Mouse (Mus musculus): ENCODE measurements around the gene Gspt2.
"Not testable (repeated sequence)": the region's sequence is repeated elsewhere in the genome, so short reads cannot be mapped to it uniquely, and the experiment has no call there.

Gene Gspt2

GRCm38 (mm10) chrX:94635961-94636563, at the start of gene Gspt2:
Gene Gspt2 (plus strand): TSS chrX:94636069.
- DNase-seq (ENCODE audit: low spot score): peak; percentile 7

GRCm38 (mm10) chrX:94624835-94625803, 10.8 kb upstream of the Gspt2 start:
- no peak for DNase-seq (ENCODE audit: low spot score)

DNA sequence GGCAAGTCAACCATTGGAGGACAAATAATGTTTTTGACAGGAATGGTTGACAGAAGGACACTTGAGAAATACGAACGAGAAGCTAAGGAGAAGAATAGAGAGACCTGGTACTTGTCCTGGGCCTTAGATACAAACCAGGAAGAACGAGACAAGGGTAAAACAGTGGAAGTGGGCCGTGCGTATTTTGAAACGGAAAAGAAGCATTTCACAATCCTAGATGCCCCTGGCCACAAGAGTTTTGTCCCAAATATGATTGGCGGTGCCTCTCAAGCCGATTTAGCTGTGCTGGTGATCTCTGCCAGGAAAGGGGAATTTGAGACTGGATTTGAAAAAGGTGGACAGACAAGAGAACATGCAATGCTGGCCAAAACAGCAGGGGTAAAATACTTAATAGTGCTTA, 1.0 kb downstream of the Gspt2 start:
- no peak for DNase-seq (ENCODE audit: low spot score)

- no peak for DNase-seq (ENCODE audit: low spot score)
Observed at GRCm38 (mm10) chrX:94648541-94648940, 12.7 kb downstream of the Gspt2 start.

DNA sequence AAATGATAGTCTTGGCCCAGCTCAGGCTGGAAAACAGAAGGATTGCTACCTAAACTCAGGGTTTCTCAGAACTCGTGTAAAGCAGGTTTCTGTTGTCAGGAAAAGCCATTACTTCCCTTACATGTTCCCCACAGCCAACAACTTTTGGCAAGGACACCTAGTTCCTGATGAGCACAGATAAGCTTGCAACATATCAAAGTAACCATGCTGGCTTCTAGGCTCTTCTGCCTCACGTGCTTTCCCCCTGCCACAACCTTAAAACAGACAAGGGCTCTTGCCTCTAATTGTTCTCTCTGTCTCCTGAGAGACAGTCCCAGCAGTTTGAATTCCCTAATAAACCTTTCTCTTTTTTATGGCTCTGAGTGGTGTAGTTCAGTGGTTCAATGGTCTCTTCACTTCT, 21.9 kb downstream of the Gspt2 start:
- no peak for DNase-seq (ENCODE audit: low spot score)

DNA sequence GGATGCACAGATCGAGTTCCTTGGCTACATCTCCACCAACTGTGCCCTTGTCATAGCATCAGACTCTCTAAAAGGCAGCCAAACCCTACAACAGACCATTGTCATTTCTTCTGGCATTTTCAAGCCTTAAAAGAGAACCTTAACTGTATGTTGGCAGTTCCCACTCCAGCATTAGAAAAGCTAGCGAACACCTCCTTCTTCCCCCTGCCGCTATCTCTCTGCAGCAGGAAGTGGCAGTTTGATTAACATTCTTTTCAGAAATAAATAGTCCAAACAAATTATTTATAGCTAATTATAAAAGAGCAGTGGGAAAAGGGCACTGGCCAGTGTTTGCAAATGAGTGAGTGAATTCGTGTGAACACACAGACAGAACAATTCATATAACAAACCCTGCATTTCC, 34.9 kb downstream of the Gspt2 start:
- no peak for DNase-seq (ENCODE audit: low spot score)

DNA sequence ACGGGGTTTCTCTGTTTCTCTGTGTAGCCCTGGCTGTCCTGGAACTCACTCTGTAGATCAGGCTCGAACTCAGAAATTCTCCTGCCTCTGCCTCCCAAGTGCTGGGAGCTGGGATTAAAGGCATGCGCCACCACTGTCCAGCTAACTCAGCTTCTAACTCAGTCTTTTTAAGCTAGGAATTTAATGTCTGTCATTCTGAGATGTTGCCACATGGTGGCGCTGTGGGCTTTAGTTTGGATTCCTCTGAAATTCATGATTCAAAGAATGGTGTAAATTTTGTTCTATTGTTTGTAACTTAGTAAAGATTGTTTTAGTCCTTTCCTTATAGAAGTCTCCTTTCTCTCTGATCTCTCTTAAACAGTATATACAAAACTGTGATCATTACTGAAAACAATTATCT, 39.1 kb downstream of the Gspt2 start:
- no peak for DNase-seq (ENCODE audit: low spot score)

GRCm38 (mm10) chrX:94681581-94681980, 45.7 kb downstream of the Gspt2 start:
- DNase-seq (ENCODE audit: low spot score): not testable (repeated sequence)

DNA sequence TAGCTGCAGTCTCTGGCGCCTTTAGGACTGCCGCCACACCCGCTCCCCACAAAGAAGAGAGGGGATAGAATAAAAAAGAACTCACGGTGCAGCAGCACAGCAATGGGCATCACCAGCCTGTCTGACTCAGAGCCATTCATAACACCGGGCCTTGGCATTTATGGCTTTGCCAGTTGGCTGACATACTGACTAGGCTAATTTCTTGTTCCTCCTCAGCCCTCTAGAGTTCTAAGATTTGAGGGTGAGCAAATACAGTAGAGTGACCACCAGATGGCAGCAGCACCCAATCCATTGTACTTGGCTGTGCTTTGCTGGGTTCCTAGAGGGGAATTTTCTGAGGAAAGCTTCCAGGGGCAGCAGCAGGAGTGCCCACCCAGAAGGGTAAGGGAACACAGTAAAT, 53.7 kb downstream of the Gspt2 start:
- DNase-seq (ENCODE audit: low spot score): not testable (repeated sequence)
